Mouse (Mus musculus): ENCODE measurements around the gene Tdrd5. TPM values are rescaled to one million over a fixed set of nuclear protein-coding genes. Genes with fewer than 3 reads are reported as not detected.

Gene Tdrd5
- total RNA-seq, 2 experiments from 2014 or later: not detected

Other genes with a start within 250 kb of the Tdrd5 start
- gene Fam163a, start 98.6 kb downstream of the Tdrd5 start, total RNA-seq (2021): not detected
- gene Nphs2, start 7.1 kb upstream of the Tdrd5 start, total RNA-seq (2021): not detected
- 100 to 1,000 TPM; 402 to 430 TPM for gene Gm2000, start 62.4 kb upstream of the Tdrd5 start, total RNA-seq (2021)
- gene Axdnd1, start 117.5 kb upstream of the Tdrd5 start, total RNA-seq (2021): not detected
- 1 to 10 TPM; 3.2 to 4.9 TPM for gene Soat1, start 170.7 kb upstream of the Tdrd5 start, total RNA-seq (2021)
- 10 to 100 TPM; 45.0 to 45.1 TPM for gene Gm10031, start 220.3 kb upstream of the Tdrd5 start, total RNA-seq (2021)

Measured in gastrocnemius, adult 18-20 months (tissue).